Mouse (Mus musculus) embryonic facial prominence, embryonic 10.5 days (tissue): ENCODE data around the gene Foxf1. TPM values are rescaled to one million over a fixed set of nuclear protein-coding genes. Genes with fewer than 3 reads are reported as not detected.
A peak's percentile ranks its signal among the peaks of the same experiment; 100 is the strongest.

Experiments
- DNase-seq: peaks from one replicate; pipeline ENCODE4 v3.0.0-alpha.2; 2017; ENCODE audit warnings: low spot score
- H3K27ac ChIP-seq: fragments of 300-500 bp; sonication (generic); replicated peaks from 2 replicates; pipeline ENCODE4 v1.5.1; 2016; ENCODE audit warnings: mild to moderate bottlenecking
- H3K27me3 ChIP-seq: fragments of 300-500 bp; sonication (generic); replicated peaks from 2 replicates; pipeline ENCODE4 v1.6.1; 2016; ENCODE audit warnings: low read depth, mild to moderate bottlenecking; ENCODE audit not compliant: poor library complexity, severe bottlenecking
- H3K36me3 ChIP-seq: fragments of 300-500 bp; sonication (generic); replicated peaks from 2 replicates; pipeline ENCODE4 v1.6.1; 2016; ENCODE audit warnings: mild to moderate bottlenecking, moderate library complexity
- H3K4me1 ChIP-seq: fragments of 300-500 bp; sonication (generic); 2 replicates; pipeline ENCODE4 v1.6.1; 2016
- H3K4me3 ChIP-seq: fragments of 300-500 bp; sonication (generic); 2 replicates; pipeline ENCODE4 v1.5.1; 2016; ENCODE audit warnings: mild to moderate bottlenecking, moderate library complexity
- H3K9me3 ChIP-seq: fragments of 300-500 bp; sonication (generic); 2 replicates; pipeline ENCODE4 v1.6.1; 2016; ENCODE audit warnings: mild to moderate bottlenecking
- WGBS: fragments of 180-500 bp; shearing (Covaris S2); methylation state at CpG from one replicate; pipeline ENCODE4 v1.1.7; 2016; 5-methylcytosine and 5-hydroxymethylcytosine counted together
- polyA plus RNA-seq: library from polyadenylated mRNA; unstranded; fragments of >200 nt; fragmentation: Nextera tagmentation; extraction: Ambion mirVana; gene quantifications from 2 replicates; pipeline ENCODE4 v1.2.1, GENCODE M21; 2016

Foxf1 gene
- polyA plus RNA-seq, result 28.8 and 30.1 TPM in 2 replicates

DNA sequence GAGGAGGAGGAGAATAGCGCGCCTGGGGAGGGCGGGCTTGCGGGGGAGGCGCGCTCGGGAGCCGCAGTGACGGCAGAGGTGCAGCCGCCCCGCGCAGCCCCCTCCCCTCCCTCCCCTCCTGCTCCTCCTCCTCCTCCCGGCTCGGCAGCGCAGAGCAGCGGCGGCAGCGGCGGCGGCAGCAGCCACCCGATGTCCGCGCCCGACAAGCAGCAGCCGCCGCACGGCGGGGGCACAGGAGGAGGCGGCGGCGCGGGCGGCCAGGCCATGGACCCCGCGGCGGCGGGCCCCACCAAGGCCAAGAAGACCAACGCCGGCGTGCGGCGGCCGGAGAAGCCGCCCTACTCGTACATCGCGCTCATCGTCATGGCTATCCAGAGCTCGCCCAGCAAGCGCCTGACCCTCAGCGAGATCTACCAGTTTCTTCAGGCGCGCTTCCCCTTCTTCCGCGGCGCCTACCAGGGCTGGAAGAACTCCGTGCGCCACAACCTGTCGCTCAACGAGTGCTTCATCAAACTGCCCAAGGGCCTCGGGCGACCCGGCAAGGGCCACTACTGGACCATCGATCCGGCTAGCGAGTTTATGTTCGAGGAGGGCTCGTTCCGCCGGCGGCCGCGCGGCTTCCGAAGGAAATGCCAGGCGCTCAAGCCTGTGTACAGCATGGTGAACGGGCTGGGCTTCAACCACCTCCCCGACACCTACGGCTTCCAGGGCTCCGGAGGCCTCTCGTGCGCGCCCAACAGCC lies at the start of gene Foxf1:
Foxf1 (plus strand) TSS at position 177 of the 742 bp plus-strand sequence.
- peak within 1 kb of the TSS; percentile 70 for H3K4me3 ChIP-seq
- DNase-seq, result peak; percentile 83
- H3K27ac ChIP-seq, result peak within 1 kb of the TSS; percentile 86
- 0 out of 2 replicates have a peak, but pooled peaks cover 3% of the 10 kb centered on the region for H3K36me3 ChIP-seq
- no peaks in the 10 kb centered on the region for H3K9me3 ChIP-seq
- WGBS, result under 1% methylated on average over 78 of the region's 83 CpGs
- peaks cover 66% of the 10 kb centered on the region for H3K4me1 ChIP-seq
- H3K27me3 ChIP-seq, result peaks cover 100% of the 10 kb centered on the region

DNA sequence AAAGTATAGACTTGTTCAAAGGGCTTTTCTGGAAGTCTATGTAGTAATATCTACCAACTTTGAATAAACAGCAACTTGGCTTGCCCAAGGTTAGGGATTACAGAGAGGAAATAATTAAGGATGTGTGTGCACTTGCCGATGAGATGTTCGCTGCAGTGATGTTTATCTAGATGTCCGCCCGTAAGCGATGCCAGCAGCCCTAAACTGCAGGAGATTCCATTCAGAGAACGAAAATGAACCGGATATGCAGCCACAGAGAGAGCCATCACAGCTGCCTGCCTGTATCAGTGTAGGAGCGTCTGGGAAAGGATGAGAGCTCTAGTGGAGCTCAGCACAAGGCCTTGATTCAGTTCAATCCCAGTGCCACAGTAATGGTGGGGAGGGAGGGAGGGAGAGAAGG lies 48.6 kb upstream of the Foxf1 start:
- no peaks in the 10 kb centered on the region for H3K36me3 ChIP-seq
- 77% methylated on average over 8 of the region's 8 CpGs for WGBS
- peaks cover 92% of the 10 kb centered on the region for H3K27me3 ChIP-seq
- H3K27ac ChIP-seq, result no peak overlapping the region
- H3K4me1 ChIP-seq, result peaks cover 4% of the 10 kb centered on the region; the same call in 1 of the 2 replicates
- no peak overlapping the region for H3K4me3 ChIP-seq
- H3K9me3 ChIP-seq, result no peaks in the 10 kb centered on the region
- DNase-seq, result no peak

DNA sequence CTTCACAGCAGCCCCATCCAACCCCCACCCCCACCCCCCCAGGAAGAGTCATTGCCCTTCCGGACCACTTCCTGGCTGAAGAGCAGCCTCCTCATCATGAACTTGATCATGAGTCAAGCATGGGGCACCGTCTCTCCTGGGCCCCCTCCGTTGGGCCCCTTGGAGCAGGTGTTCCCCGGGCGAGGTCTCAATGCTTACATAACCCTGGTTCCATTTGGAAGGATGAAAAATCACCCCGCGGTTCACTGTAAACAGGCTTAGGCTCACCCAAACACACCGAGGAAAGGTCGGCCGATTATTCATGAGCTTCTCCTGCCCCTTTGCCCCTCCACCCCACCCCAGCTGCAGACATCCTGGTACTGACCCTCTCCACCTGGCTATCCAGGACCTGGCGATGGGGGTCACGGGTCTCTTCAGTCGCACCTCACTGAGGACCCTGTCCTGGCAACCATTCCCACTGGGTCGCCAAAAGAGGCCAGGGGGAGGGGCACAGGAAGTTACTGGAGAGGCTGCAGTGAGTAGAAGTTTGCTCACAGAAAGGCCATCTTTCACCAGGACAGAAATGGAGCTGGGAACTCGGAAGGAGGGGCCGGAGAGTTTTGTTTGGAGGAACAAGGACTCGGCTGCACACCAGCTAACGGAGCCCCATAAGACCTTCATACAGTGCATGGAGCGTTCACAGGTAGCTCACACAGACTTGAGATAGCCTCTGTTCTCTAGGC lies 40.3 kb upstream of the Foxf1 start:
- no peak for DNase-seq
- Histone ChIP-seq H3K36me3 (no peaks in the 10 kb centered on the region), H3K4me1 (peaks cover 10% of the 10 kb centered on the region), H3K9me3 (no peaks in the 10 kb centered on the region), H3K27me3 (peaks cover 37% of the 10 kb centered on the region), H3K27ac (no peak overlapping the region), H3K4me3 (no peak overlapping the region)
- WGBS, result 65% methylated on average over 19 of the region's 19 CpGs

DNA sequence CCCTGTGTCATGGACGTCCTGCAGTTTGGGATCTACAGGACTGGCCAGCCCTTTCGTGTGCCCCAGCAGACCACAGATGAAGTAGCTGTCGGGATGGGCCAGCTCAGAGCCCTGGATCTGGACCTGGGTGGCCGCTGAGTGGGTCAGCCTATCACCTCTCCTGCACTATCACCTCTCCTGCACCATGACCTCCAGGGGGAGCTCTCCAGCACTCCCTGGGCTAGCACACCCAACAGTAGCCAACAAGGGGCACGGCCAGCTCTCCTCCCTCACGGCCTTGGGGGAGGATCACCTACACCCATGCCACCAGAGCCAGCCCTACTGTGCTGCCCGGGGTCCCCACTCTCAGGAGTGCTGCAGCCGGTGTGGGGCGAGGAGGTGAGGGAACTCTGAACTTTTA lies 36.7 kb upstream of the Foxf1 start:
- 68% methylated on average over 9 of the region's 9 CpGs for WGBS

DNA sequence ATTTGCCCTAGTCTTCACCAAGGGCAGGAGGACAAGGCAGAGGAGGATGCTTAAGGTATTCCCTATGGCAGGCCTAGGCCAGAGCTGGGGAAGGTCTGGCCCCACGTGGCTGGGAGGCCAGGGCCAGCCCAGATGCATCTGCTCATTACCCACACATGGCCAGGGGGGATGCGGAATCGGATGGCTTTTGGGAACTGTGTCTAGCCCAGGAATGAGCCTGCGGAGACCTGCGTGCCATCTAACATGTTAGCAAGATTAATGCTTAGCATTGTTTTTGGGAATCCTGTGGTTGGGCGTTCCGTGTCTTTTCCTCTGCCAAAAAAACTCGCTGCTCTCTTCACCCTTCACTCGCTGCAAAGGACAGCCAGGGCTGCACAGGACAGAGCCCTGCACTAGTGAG lies 26.1 kb upstream of the Foxf1 start:
- peaks cover 80% of the 10 kb centered on the region for H3K27me3 ChIP-seq
- H3K4me1 ChIP-seq, result peaks cover 24% of the 10 kb centered on the region
- 72% methylated on average over 9 of the region's 9 CpGs for WGBS
- no peak overlapping the region for H3K4me3 ChIP-seq
- H3K9me3 ChIP-seq, result no peaks in the 10 kb centered on the region
- no peak for DNase-seq
- H3K27ac ChIP-seq, result peak overlapping the region; percentile 35; the same call in 1 of the 2 replicates
- H3K36me3 ChIP-seq, result 0 out of 2 replicates have a peak, but pooled peaks cover 3% of the 10 kb centered on the region

More for the DNA sequence above, 36.7 kb upstream of the Foxf1 start:
- Histone ChIP-seq H3K9me3 (no peaks in the 10 kb centered on the region), H3K36me3 (no peaks in the 10 kb centered on the region), H3K4me3 (no peak overlapping the region), H3K27me3 (peaks cover 27% of the 10 kb centered on the region), H3K27ac (no peak overlapping the region), H3K4me1 (peaks cover 20% of the 10 kb centered on the region)
- no peak for DNase-seq

DNA sequence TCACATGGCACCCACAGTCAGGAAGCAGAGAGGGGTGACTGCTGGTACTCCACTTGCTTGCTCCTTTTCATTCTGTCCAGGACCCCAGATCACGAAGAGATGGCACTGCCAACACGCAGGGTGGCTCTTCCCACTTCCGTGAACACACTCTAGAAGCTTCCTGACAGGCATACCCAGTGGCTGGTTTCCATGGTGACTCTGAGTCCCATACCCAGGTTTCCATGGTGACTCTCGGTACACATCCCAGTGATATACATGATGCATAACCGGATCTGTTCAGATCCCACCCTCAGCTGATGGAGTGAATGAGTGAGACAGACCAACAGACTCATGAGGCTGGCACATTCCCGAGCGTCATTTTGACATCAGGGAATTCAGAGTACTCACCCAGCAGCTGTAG lies 25.1 kb upstream of the Foxf1 start:
- H3K4me3 ChIP-seq, result no peak overlapping the region
- H3K4me1 ChIP-seq, result peaks cover 34% of the 10 kb centered on the region
- WGBS, result 86% methylated on average over 7 of the region's 7 CpGs
- H3K36me3 ChIP-seq, result 0 out of 2 replicates have a peak, but pooled peaks cover 3% of the 10 kb centered on the region
- H3K27me3 ChIP-seq, result peaks cover 80% of the 10 kb centered on the region
- DNase-seq, result no peak
- no peaks in the 10 kb centered on the region for H3K9me3 ChIP-seq
- no peak overlapping the region for H3K27ac ChIP-seq

DNA sequence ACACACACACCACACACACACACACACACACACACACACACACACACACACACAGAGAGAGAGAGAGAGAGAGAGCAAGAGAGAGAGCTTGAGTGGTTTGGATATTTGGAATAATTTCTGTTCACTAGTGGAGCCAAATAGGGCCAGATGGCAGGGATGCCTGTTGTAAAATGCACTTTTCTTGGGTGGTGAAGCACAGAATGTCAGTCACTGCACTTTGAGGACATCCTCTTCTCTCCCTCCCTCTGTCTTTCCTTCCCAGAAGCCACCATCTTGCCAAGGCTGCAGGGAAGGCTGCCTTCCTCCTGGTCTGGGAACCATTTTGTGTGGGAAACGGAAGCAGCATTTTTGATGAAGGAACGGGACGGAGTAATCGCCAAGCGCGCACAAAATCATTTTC lies 21.7 kb upstream of the Foxf1 start:
- DNase-seq, result no peak
- H3K4me3 ChIP-seq, result no peak overlapping the region
- H3K9me3 ChIP-seq, result no peaks in the 10 kb centered on the region
- peak overlapping the region; percentile 81 for H3K27ac ChIP-seq
- H3K36me3 ChIP-seq, result 0 out of 2 replicates have a peak, but pooled peaks cover 3% of the 10 kb centered on the region
- peaks cover 84% of the 10 kb centered on the region for H3K27me3 ChIP-seq
- 83% methylated on average over 6 of the region's 6 CpGs for WGBS
- H3K4me1 ChIP-seq, result peaks cover 42% of the 10 kb centered on the region

DNA sequence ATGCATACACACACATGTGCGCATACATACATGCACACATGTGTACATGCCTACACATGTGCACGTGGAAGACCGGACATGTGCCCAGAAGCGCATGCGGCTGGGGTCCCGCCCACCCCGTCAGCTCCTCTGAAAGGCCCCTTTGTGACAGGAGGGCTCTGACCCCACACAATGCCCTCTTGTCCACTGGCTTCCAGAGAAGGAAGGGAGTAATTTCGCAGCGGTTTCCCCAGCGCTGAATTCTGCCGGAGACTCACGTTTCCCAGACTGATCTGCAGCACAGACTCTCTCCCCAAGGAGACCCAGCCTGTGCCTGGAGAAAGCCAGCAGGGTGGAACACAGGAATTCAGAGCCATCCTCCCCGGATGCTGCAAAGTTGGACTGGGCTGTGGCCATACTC lies 20.5 kb upstream of the Foxf1 start:
- peak overlapping the region; percentile 81 for H3K27ac ChIP-seq
- 22% methylated on average over 13 of the region's 13 CpGs for WGBS
- H3K36me3 ChIP-seq, result 0 out of 2 replicates have a peak, but pooled peaks cover 3% of the 10 kb centered on the region
- DNase-seq, result peak; percentile 80
- peaks cover 84% of the 10 kb centered on the region for H3K27me3 ChIP-seq
- H3K4me1 ChIP-seq, result peaks cover 34% of the 10 kb centered on the region
- peak overlapping the region; percentile 33 for H3K4me3 ChIP-seq
- H3K9me3 ChIP-seq, result no peaks in the 10 kb centered on the region

DNA sequence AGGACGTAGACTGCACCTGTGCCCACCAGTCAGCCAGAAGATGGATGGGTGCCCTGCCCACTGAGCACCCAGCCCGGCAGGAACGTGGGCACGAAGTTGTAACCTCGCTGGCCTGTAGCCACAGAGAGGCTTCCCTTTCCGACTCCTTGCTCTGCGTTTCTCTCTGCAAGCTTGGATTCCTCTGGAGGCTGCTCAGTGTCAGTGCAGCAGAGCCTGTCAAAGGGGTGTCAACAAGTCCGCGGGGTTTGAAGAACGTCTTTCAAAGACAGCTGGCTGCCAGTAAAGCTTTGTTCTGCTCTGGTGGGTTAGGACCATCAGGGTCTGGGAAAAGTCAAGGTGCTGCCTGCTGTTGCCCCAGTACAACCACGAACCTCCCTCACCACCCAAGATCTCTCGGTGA lies 12.7 kb upstream of the Foxf1 start:
- no peak overlapping the region for H3K27ac ChIP-seq
- peaks cover 93% of the 10 kb centered on the region for H3K27me3 ChIP-seq
- 2% methylated on average over 12 of the region's 12 CpGs for WGBS
- H3K36me3 ChIP-seq, result no peaks in the 10 kb centered on the region
- H3K4me1 ChIP-seq, result peaks cover 57% of the 10 kb centered on the region
- H3K4me3 ChIP-seq, result no peak overlapping the region
- no peaks in the 10 kb centered on the region for H3K9me3 ChIP-seq
- peak; percentile 39 for DNase-seq

DNA sequence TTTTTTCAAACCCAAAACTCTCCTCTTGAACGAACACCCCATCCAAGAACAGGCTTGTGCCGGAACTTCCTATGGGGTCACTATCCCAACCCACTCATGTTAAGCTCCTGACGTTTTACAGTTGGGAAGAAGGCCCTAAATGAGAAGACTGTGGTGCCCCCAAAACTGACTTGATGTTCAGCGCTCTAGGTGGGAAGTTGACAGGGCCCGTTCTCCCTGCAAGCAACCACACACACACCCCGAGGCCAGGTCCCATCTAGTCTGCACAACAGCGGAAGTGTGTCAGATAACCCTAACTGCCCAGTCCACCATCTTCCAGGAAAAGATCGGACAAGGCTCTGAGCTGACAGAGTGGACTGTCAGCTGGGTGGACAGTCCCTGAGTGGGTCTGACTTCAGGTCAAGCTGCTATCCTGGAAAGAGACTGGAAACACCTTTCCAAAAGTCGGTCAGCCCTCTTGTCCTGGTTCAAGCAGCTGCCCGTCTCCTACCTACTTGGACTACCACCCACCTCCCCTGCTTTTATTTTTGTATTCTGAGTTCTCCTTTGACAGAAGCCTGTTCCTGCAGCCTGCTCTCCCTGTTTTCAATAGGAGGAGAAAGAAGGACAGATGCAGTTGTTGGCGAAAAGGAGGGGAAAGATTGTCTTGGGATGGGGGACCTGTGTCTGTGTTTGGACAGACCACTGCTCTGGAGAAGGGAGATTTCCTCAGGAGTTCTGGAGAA lies 11.6 kb upstream of the Foxf1 start:
- H3K9me3 ChIP-seq, result no peaks in the 10 kb centered on the region
- H3K36me3 ChIP-seq, result no peaks in the 10 kb centered on the region
- peak; percentile 32 for DNase-seq
- H3K27ac ChIP-seq, result no peak overlapping the region
- peak overlapping the region; percentile 42; the same call in 1 of the 2 replicates for H3K4me3 ChIP-seq
- peaks cover 100% of the 10 kb centered on the region for H3K27me3 ChIP-seq
- H3K4me1 ChIP-seq, result peaks cover 57% of the 10 kb centered on the region
- WGBS, result 7% methylated on average over 11 of the region's 11 CpGs

DNA sequence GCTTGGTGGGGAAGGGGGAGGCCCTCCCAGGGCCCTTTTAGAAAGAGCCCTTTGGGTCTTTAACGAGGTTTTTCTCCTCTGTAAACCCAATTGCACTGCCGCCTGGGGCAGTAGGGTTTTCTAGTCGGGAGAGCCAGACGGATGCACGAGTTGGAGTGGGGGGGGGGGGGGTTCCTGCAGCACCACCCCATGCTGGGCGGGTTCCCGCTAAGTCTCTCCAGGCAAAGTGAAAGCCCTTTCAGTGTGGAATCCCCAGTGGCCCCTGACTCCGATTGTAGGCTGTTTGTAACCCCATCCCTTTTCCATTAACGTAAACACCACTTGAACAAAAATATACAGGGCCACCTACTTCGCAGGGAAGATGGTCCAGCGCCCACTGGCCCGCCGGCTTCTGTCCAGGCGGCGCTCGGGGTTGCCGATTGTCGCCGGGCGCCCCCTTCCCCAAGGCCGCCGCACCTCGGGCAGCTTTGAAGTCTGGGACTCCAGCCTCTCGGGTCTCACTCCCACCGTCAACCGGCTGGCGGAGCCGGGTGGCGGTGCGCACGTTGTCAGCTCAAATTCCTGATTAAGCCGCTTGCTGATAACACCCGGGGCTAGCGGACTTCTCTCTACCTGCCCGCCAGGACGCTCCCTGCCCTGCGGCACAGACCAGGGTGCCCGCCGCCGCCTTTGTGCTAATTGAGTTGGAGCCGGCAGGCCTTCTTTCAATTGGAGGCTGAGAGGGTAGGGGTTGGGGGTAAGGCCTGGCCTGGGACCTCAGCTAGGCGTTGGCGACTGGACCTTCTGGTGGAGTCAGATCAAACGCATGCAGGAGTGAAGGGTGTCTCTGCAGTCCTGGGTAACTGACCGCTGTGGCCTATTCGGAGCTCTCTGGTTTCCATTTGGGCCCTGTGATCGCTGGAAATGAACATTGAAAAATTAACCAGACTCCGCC lies 10.7 kb upstream of the Foxf1 start:
- peak; percentile 65 for DNase-seq
- H3K27ac ChIP-seq, result peak overlapping the region; percentile 57
- H3K4me1 ChIP-seq, result peaks cover 57% of the 10 kb centered on the region
- under 1% methylated on average over 48 of the region's 48 CpGs for WGBS
- H3K27me3 ChIP-seq, result peaks cover 100% of the 10 kb centered on the region
- H3K4me3 ChIP-seq, result peak overlapping the region; percentile 42
- H3K9me3 ChIP-seq, result no peaks in the 10 kb centered on the region
- H3K36me3 ChIP-seq, result no peaks in the 10 kb centered on the region
